Mouse (Mus musculus): Measurements from ENCODE around the gene Gm21627. TPM values are rescaled to one million over a fixed set of nuclear protein-coding genes. Genes with fewer than 3 reads are reported as not detected.
"Not testable (repeated sequence)": the region's sequence is repeated elsewhere in the genome, so short reads cannot be mapped to it uniquely, and the experiment has no call there.

Gm21627 gene
- polyA plus RNA-seq (2017; shearing (Covaris generic)): not detected

DNA sequence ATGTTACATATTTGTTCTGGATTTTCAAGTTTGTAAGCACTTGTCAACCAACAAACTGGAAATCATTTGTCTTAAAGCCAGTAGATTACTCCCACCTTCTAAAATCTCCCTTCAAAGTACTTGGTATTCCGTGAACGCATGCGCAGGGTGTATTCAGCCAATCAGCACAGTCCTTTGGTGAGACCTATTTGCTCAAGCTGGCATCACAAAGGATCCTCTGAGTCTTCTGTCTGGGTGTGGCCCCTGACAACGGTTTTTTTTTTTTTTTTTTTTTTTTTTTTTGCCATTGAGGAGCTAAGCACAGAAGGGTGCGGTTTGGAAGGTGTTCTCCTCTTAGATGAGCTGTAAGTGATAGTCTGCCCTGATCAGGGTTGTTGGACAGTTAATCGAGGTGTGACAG, at the start of gene Gm21627:
TSS of gene Gm21627 (plus strand) at position 301 of the 400 bp plus-strand sequence.
- not testable (repeated sequence) for ATAC-seq
